Mouse (Mus musculus) lung, postnatal 14 days (tissue): ENCODE data around the gene Filip1l.

Source experiments
- DNase-seq: peaks from one replicate; pipeline ENCODE4 v3.0.0; 2021

The Filip1l gene

DNA sequence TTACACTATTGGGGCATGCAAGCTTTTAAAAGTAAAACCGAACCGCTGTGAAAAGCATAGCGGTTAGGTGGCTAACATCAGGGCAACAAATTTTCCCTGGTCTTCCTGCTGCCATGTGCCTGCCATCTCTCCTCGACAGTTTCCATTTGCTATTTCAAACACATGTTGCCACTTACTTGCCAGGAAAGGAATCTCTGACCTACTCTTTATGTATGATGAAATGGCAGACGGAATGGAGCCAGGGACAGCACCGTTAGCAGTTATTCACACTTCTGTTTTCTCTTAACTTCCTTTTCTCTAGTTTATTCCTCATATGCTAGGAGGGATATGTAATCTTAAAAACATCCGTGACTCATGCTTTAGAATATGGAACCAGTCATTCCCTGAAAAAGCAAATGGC, 183.6 kb downstream of the Filip1l start:
- DNase-seq, result no peak

GRCm38 (mm10) chr16:57543243-57543642, 190.3 kb downstream of the Filip1l start:
- no peak for DNase-seq

- DNase-seq, result no peak
Observed at GRCm38 (mm10) chr16:57544441-57544840, 191.5 kb downstream of the Filip1l start.

DNA sequence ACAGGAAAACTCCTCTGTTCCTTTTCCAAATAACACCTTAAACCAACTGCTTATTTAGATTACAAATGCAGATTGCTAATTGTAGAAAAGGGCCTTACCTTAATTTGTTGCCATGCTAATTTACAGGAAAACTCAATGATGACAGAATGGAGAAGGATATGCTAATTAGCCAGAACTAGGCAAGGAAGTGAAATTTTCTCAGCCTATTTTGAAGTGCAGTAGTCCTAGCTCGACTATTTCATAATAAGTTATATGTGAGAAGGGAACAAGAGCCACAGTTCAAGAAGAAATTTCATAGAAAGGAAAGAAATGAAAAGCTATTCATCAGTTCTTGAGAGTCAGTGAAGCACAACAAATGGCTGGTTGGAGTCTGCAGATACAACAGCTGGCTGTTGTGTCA, 193.5 kb downstream of the Filip1l start:
- DNase-seq, result no peak

GRCm38 (mm10) chr16:57548608-57549007, 195.7 kb downstream of the Filip1l start:
- DNase-seq, result no peak

GRCm38 (mm10) chr16:57549061-57550037, 196.5 kb downstream of the Filip1l start:
- peak; percentile 86 for DNase-seq

- no peak for DNase-seq
Observed at GRCm38 (mm10) chr16:57550088-57550487, 197.2 kb downstream of the Filip1l start.

- DNase-seq, result no peak
Observed at GRCm38 (mm10) chr16:57550817-57551216, 197.9 kb downstream of the Filip1l start.

DNA sequence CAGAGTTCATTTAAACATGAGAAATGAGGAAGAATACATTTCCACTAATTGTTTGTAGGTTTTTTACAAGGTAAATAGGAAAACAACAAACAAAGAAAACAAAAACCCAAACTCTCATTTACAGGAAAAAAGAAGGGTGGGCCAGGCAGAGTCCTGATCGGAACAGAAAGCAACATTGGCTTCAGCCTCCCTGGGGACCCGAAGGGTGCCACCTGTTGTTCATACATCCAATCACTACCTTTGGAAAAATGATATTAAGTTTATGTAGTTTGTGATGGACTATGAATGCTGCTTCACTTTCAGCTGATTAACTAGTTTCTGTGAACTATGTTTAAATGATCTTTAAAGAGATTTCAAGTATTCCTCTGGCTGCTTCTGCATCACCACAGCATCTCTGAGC, 198.7 kb downstream of the Filip1l start:
- no peak for DNase-seq

DNA sequence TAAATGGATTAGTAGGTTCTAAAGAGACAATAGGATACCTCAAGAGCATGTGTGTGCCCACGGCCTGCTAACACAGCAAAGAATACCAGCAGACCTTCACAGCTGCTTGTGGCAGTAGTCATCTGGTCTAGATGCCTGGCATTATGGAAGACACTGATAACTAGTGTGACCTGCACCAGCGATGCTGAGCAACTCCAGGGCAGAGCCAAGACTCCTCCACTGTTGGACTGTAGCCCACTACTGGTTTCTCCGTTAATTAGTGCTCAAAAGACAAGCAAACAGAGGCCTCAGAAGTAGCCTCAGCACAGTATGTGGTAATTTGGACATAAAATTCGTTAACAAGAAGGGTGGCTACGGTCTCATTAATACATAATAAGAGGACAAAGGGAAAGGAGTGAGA, 199.8 kb downstream of the Filip1l start:
- no peak for DNase-seq

GRCm38 (mm10) chr16:57553235-57553634, 200.3 kb downstream of the Filip1l start:
- no peak for DNase-seq

- DNase-seq, result no peak
Observed at GRCm38 (mm10) chr16:57554886-57555400, 202.1 kb downstream of the Filip1l start.

- no peak for DNase-seq
Observed at GRCm38 (mm10) chr16:57555667-57556066, 202.8 kb downstream of the Filip1l start.

DNA sequence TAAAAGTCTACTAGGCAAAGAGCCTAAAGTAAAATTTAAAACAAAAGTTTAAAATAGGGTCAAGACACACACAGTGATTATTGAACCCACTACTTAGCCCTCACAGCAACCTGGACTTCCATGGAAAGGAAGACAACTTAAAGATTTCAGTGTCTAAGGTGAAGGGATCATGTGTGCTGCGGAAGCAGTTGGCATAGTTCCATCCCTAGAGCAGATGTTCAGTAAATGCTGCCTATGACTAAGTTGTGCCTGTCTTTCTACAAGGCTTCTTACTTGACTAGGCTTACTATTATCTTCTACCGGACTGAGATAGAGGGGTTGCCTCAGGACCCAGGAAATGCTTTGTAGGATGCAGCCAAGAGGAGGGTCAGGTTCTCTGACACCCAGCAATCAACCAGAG, 203.4 kb downstream of the Filip1l start:
- DNase-seq, result no peak

DNA sequence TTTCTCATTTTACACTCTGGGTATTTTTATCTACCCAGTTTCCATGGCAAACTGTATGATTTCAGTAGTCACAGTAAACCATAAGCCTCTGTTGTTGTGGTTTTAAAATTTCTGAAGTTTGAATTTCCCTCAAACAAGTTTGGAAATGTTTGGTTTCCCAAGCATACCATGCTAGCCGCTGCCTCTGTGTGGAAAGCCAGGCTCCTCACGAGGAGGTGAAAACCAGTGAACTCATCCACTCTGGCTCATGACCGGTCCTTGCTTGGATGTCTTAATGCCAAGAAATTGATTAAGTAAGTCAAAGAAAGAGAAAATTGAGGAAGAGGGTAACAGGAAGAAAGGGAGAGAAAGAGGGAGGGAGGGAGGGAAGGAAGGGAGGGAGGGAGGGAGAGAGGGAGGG, 205.4 kb downstream of the Filip1l start:
- DNase-seq, result no peak

- DNase-seq, result no peak
Observed at GRCm38 (mm10) chr16:57560185-57560584, 207.3 kb downstream of the Filip1l start.

- DNase-seq, result no peak
Observed at GRCm38 (mm10) chr16:57563453-57563852, 210.6 kb downstream of the Filip1l start.

DNA sequence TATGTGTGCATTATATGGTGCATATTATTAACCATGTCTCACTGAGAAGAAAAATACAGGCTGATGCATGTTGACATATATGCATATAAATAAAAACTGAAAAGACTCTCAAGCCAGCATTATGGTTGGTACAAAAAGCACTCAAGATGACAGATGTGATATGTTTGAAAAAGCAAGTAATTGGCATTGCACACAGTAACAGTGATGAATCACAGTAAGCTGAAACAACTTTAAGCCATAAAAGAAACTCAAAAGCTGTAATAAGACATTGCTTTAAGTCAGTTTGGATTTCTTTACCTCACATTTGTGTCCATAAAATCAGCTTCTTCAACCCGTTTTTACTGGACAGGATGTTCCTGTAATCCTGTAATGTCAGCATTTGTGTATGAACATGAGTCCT, 211.9 kb downstream of the Filip1l start:
- no peak for DNase-seq

DNA sequence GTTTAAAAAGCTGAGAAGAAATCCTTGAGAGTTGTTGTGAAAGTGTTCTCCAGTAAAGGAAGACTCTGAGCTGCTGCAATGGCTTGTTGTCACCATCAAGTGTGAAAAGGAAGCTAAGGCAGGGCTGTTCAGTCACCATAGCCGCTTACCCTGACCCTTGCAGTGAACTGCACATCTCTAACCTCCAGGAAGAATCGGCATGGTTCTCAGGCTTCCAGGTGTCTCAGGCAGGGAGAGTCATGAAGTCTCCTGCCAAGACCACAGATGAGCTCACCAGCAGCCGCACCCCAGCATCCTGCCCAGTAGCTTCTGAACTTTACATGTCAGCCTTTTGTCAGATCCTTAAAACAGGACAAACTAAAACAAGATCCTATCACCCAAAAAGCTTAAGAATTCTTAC, 213.3 kb downstream of the Filip1l start:
- no peak for DNase-seq

- DNase-seq, result no peak
Observed at GRCm38 (mm10) chr16:57568648-57569404, 215.9 kb downstream of the Filip1l start.

DNA sequence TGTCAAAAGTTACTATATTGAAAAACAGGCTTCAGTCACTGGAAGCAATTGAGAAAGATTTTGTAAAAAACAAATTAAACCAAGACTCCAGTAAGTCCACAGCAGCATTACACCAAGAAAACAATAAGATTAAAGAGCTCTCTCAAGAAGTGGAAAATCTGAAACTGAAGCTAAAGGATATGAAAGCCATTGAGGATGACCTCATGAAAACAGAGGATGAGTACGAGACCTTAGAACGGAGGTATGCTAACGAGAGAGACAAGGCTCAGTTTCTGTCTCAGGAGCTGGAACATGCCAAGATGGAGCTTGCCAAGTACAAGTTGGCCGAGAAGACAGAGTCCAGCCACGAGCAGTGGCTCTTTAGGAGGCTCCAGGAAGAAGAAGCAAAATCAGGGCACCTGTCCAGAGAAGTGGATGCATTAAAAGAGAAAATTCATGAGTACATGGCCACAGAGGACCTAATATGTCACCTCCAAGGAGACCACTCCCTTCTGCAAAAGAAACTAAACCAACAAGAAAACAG, 218.0 kb downstream of the Filip1l start:
- DNase-seq, result no peak

- no peak for DNase-seq
Observed at GRCm38 (mm10) chr16:57573831-57574230, 220.9 kb downstream of the Filip1l start.

DNA sequence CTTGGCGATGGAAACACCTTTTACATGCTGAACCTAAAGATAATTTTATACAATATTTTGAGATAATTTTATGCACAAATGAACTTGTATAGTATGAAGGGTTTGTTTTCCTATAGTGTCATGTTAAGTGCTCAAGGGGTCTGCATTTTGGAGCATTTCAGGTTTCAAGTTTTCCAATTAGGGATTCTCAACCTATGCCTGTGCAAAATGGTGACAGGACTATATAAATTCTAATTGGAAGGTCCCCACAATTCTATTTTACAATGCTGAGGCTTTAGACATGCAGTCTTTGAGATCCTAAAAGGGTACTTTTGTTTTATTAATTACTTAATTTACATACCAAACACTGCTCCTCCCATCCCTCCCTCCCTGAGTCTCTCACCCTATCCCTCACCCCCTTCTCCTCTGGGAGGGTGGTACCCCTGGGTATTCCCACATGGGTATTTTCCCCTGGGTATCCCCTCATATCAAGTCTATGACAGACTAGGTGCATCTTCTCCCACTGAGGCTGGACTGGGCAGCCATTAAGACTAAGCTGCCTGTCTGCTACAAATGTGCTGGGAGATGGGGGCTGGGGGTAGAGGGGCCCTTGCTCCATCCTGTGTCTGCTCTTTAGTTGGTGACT, 223.0 kb downstream of the Filip1l start:
- no peak for DNase-seq
